Mouse (Mus musculus): ENCODE results near the gene Lancl1. TPM values are rescaled to one million over a fixed set of nuclear protein-coding genes. Genes with fewer than 3 reads are reported as not detected.

Lancl1 gene
- total and polyA plus RNA-seq, 3 experiments: 29.3 to 50.3 TPM; not detected in 1

DNA sequence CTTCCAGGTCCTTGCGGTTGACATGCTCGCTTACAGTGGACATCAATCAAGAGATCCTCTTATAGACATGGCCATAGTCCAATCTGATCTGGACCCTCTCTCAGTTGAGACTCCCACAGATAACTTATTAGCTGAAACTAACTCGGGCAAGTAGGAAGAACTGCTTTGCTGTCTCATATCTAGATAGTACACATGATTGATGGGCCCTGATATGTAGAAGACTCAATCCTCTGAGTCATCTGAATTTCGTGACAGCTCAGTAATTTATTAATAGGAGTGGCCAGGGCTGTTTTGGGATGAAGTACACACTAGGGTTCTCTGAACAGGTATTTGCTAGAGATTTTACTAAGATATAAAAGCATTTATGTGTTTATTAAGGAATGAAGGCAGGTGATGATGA is 10.0 kb upstream of the Lancl1 start:
- no peaks in the 10 kb centered on the region for H3K79me2 ChIP-seq (ENCODE audit: control insufficient read depth, insufficient read depth, low read length, poor library complexity)
- H3K4me3 ChIP-seq (ENCODE audit: control insufficient read depth in 1 of 2, insufficient read depth in 1 of 2, low read depth in 2 of 2, low read length in 2 of 2): no peak overlapping the region
- no peaks in the 10 kb centered on the region for H3K4me1 ChIP-seq (ENCODE audit: control insufficient read depth in 1 of 2, insufficient read depth in 2 of 2, low read length in 2 of 2)
- no peak for DNase-seq (ENCODE audit: low read depth, low spot score)
- no peaks in the 10 kb centered on the region; a peak in 1 of 4 replicates for H3K27me3 ChIP-seq (ENCODE audit: control insufficient read depth in 1 of 2, insufficient read depth in 2 of 2, low read length in 2 of 2)
- H3K9me3 ChIP-seq (replicated peaks; ENCODE audit: insufficient read depth, low read length): no peaks in the 10 kb centered on the region
- no peak overlapping the region for H3K27ac ChIP-seq (ENCODE audit: control insufficient read depth, low read depth, low read length)
- H3K9ac ChIP-seq (ENCODE audit: control insufficient read depth, low read depth, low read length, poor library complexity, severe bottlenecking): no peak overlapping the region
- TF ChIP-seq CTCF (IDR thresholded peaks at IDR 0.05 in 2 of 3, conservative IDR thresholded peaks at IDR 0.05 in 1 of 3; ENCODE audit: control insufficient read depth in 1 of 3, insufficient read depth in 1 of 3, low read depth in 2 of 3, low read length in 3 of 3, poor library complexity in 1 of 3, severe bottlenecking in 1 of 3) (no peak), CHD2 (IDR thresholded peaks at IDR 0.05; ENCODE audit: low read length) (no peak), HCFC1 (IDR thresholded peaks at IDR 0.05; ENCODE audit: low read depth, low read length) (no peak), E2F4 (IDR thresholded peaks at IDR 0.05; ENCODE audit: borderline replicate concordance, low read depth, low read length) (no peak), CHD1 (IDR thresholded peaks at IDR 0.05; ENCODE audit: low read depth, low read length) (no peak), ETS1 (IDR thresholded peaks at IDR 0.05; ENCODE audit: low read depth, low read length) (no peak), POLR2AphosphoS5 (IDR thresholded peaks at IDR 0.05; ENCODE audit: borderline replicate concordance, low read depth, low read length) (no peak), POLR2A (IDR thresholded peaks at IDR 0.05; ENCODE audit: control insufficient read depth in 1 of 2, insufficient read depth in 1 of 2, low read depth in 1 of 2, low read length in 2 of 2, poor library complexity in 1 of 2) (no peak), MEF2A (IDR thresholded peaks at IDR 0.05; ENCODE audit: extremely low read depth, insufficient replicate concordance, low read depth, low read length, poor library complexity, severe bottlenecking) (no peak), BHLHE40 (IDR thresholded peaks at IDR 0.05; ENCODE audit: borderline replicate concordance, low read depth, low read length) (no peak), ZC3H11A (IDR thresholded peaks at IDR 0.05; ENCODE audit: low read depth, low read length) (no peak), MYB (IDR thresholded peaks at IDR 0.05; ENCODE audit: low read depth, low read length) (no peak)
- no peaks in the 10 kb centered on the region for H3K36me3 ChIP-seq (ENCODE audit: control insufficient read depth in 1 of 2, insufficient read depth in 2 of 2, low read length in 2 of 2)

DNA sequence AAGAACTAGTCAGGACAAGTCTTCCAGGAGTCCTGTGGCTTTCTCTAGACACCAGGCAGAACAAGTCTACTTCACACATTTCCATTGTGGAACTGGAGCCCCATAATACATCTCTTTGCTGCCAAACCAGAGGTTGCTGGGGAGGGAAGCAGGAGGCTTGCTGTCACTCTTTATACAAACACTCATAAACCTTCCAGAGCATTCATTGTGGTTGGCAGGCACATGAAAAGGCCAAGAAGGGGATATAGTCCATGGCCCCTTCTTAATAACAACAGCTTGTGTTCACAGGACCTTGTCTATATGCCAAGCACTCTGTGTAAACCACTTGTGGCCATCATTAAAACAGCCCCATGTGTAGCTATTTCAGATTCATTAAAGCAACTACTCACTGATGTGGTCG is 6.4 kb upstream of the Lancl1 start:
- Histone ChIP-seq H3K9ac (ENCODE audit: control insufficient read depth, low read depth, low read length, poor library complexity, severe bottlenecking) (no peak overlapping the region), H3K4me3 (ENCODE audit: control insufficient read depth in 1 of 2, insufficient read depth in 1 of 2, low read depth in 2 of 2, low read length in 2 of 2) (no peak overlapping the region), H3K79me2 (ENCODE audit: control insufficient read depth, insufficient read depth, low read length, poor library complexity) (no peaks in the 10 kb centered on the region), H3K27ac (ENCODE audit: control insufficient read depth, low read depth, low read length) (no peak overlapping the region), H3K4me1 (ENCODE audit: control insufficient read depth in 1 of 2, insufficient read depth in 2 of 2, low read length in 2 of 2) (no peaks in the 10 kb centered on the region), H3K9me3 (replicated peaks; ENCODE audit: insufficient read depth, low read length) (no peaks in the 10 kb centered on the region), H3K36me3 (ENCODE audit: control insufficient read depth in 1 of 2, insufficient read depth in 2 of 2, low read length in 2 of 2) (no peaks in the 10 kb centered on the region), H3K27me3 (ENCODE audit: control insufficient read depth in 1 of 2, insufficient read depth in 2 of 2, low read length in 2 of 2) (no peaks in the 10 kb centered on the region)
- no peak for DNase-seq (ENCODE audit: low read depth, low spot score)
- no peak for TF ChIP-seq TBP (IDR thresholded peaks at IDR 0.05; ENCODE audit: low read depth, low read length)
- no peak for TF ChIP-seq E2F4 (IDR thresholded peaks at IDR 0.05; ENCODE audit: borderline replicate concordance, low read depth, low read length)
- TF ChIP-seq BHLHE40 (IDR thresholded peaks at IDR 0.05; ENCODE audit: borderline replicate concordance, low read depth, low read length): no peak
- TF ChIP-seq JUND (IDR thresholded peaks at IDR 0.05; ENCODE audit: low read depth, low read length): no peak
- no peak for TF ChIP-seq NELFE (IDR thresholded peaks at IDR 0.05; ENCODE audit: low read depth, low read length)
- no peak for TF ChIP-seq MEF2A (IDR thresholded peaks at IDR 0.05; ENCODE audit: extremely low read depth, insufficient replicate concordance, low read depth, low read length, poor library complexity, severe bottlenecking)
- no peak for TF ChIP-seq GATA1 (IDR thresholded peaks at IDR 0.05; ENCODE audit: low read depth, low read length)
- TF ChIP-seq HCFC1 (IDR thresholded peaks at IDR 0.05; ENCODE audit: low read depth, low read length): no peak
- no peak for TF ChIP-seq KAT2A (conservative IDR thresholded peaks at IDR 0.05; ENCODE audit: low read depth, low read length)
- no peak for TF ChIP-seq TCF12 (IDR thresholded peaks at IDR 0.05; ENCODE audit: low read depth, low read length)
- no peak for TF ChIP-seq POLR2AphosphoS5 (IDR thresholded peaks at IDR 0.05; ENCODE audit: borderline replicate concordance, low read depth, low read length)
- no peak for TF ChIP-seq MAX (IDR thresholded peaks at IDR 0.05; ENCODE audit: low read length)
- no peak for TF ChIP-seq RAD21 (IDR thresholded peaks at IDR 0.05; ENCODE audit: low read depth, low read length)

Data from MEL (cell line).